Mouse (Mus musculus): ENCODE measurements around the gene Jak1. TPM values are rescaled to one million over a fixed set of nuclear protein-coding genes. Genes with fewer than 3 reads are reported as not detected.

Jak1 gene
- polyA plus RNA-seq, 1 experiment = 55.1 TPM

DNA sequence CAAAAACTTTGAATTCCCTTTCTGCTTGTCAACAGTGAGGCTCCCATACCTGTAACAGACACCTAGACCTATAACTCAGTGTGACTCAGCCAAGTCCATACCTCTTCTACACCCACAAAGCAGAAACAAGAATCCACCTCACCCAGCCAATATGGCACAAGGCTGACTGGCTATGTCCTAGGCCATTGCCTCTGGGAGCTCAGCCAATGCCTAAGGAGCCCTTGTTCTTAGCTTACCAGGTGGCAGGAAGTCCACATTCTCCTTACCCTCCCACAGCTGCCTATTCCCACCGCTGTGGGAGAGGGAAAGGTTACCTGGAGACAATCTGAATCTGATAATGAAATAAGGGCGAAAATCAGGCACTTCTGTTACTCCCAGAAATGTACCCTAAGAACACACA, 34.5 kb downstream of the Jak1 start:
- Histone ChIP-seq H3K4me1 (ENCODE audit: control insufficient read depth, insufficient read depth, low read length) (peaks cover 10% of the 10 kb centered on the region), H3K4me3 (replicated peaks; ENCODE audit: extremely low read depth, low read depth, low read length) (no peak overlapping the region)
- TF ChIP-seq CTCF (IDR thresholded peaks at IDR 0.05; ENCODE audit: insufficient read depth, low read length) (no peak), POLR2A (IDR thresholded peaks at IDR 0.05; ENCODE audit: borderline replicate concordance, extremely low read depth, low read depth, low read length) (no peak)
- no peak for DNase-seq
- 76% methylated on average over 2 of the region's 2 CpGs for WGBS

DNA sequence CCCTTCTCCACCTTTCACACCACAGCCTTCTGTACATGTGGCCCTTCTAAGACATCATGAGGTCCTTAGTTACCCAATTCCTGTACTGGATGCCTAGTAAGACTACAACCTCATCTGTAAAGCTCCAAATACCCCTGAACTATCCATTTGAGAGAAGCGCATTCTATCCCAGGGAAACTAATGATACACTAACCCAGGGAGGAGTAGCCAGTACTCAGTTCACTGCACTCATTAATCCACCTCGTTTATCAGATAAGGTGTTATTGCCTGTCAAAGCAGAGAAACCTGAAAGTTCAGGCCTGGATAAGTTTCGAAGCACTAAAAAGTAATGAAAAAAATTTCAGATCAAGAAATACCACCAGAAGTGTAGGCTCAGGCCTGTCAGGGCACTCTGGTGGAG, 37.7 kb downstream of the Jak1 start:
- WGBS = 84% methylated on average over 3 of the region's 3 CpGs

DNA sequence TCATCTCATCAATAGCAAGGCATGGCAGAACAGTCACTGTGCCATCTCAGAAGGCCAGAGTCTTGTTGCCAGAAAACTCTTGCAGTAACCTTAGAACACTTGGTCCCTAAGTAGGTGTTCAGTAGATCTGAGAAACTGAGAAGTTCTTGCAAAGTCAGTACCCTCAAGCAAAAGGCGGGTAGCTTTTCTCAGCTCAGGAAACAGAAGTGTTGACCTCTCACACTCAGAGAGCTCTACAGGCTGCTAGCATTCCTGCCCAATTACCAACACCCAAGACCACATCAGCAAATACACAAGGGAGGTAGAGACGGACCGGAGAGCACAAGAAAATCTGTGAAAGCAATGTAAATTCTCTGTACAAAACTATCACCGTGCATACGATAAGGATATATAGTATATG, 39.1 kb downstream of the Jak1 start:
- whole genome bisulfite sequencing = 68% methylated on average over 5 of the region's 5 CpGs
- peaks cover 31% of the 10 kb centered on the region for H3K4me1 ChIP-seq (ENCODE audit: control insufficient read depth, insufficient read depth, low read length)
- no peak for DNase-seq
- TF ChIP-seq POLR2A (IDR thresholded peaks at IDR 0.05; ENCODE audit: borderline replicate concordance, extremely low read depth, low read depth, low read length) (no peak), CTCF (IDR thresholded peaks at IDR 0.05; ENCODE audit: insufficient read depth, low read length) (no peak)
- H3K4me3 ChIP-seq (replicated peaks; ENCODE audit: extremely low read depth, low read depth, low read length) = no peak overlapping the region

More for the DNA sequence above, 37.7 kb downstream of the Jak1 start:
- TF ChIP-seq POLR2A (IDR thresholded peaks at IDR 0.05; ENCODE audit: borderline replicate concordance, extremely low read depth, low read depth, low read length) = no peak
- no peak for TF ChIP-seq CTCF (IDR thresholded peaks at IDR 0.05; ENCODE audit: insufficient read depth, low read length)
- DNase-seq = no peak
- H3K4me3 ChIP-seq (replicated peaks; ENCODE audit: extremely low read depth, low read depth, low read length) = no peak overlapping the region
- H3K4me1 ChIP-seq (ENCODE audit: control insufficient read depth, insufficient read depth, low read length) = peaks cover 23% of the 10 kb centered on the region

DNA sequence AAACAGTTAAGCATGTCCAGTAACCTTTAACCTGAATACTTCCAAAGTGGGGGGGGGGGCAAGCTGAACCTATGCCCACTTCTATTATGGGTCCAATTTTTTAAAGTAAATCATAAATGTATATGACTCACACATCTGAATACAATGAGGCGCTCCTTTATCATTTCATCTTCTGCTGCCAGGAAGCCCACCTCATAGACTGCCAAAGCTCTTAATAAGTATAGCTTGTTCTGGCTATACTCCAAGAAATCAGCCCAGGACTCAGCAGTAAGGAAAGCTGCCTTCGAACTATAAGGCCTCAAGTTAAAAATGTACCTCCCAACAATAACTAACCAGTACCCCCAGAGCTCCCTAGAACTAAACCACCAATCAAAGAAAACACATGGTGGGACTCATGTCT, 44.1 kb downstream of the Jak1 start:
- Histone ChIP-seq H3K4me3 (replicated peaks; ENCODE audit: extremely low read depth, low read depth, low read length) (no peak overlapping the region), H3K4me1 (ENCODE audit: control insufficient read depth, insufficient read depth, low read length) (peaks cover 56% of the 10 kb centered on the region)
- TF ChIP-seq CTCF (IDR thresholded peaks at IDR 0.05; ENCODE audit: insufficient read depth, low read length) = no peak
- TF ChIP-seq POLR2A (IDR thresholded peaks at IDR 0.05; ENCODE audit: borderline replicate concordance, extremely low read depth, low read depth, low read length) = no peak
- 42% methylated on average over 2 of the region's 2 CpGs for WGBS
- DNase-seq = no peak

DNA sequence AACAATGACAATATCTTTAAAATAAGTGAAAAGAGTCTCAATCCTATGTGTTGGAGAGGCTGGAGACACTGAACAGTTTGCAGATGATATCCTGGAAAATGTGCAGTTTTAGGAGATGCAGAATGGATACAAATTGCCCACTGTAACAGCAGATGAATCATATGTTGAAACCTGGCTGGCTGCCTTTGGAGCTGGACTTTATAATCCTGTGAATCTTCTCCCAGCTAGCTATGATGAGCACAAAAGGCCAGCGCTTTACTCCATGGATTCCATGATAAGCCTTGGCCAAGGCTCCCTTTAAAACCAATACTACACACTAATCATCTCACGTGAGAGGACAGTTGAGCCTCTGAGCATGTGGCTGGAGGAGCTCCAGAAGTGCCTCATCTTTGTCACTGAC, 45.2 kb downstream of the Jak1 start:
- no peak for DNase-seq
- WGBS = 63% methylated on average over 2 of the region's 2 CpGs
- Histone ChIP-seq H3K4me3 (replicated peaks; ENCODE audit: extremely low read depth, low read depth, low read length) (no peak overlapping the region), H3K4me1 (ENCODE audit: control insufficient read depth, insufficient read depth, low read length) (peaks cover 53% of the 10 kb centered on the region)
- no peak for TF ChIP-seq POLR2A (IDR thresholded peaks at IDR 0.05; ENCODE audit: borderline replicate concordance, extremely low read depth, low read depth, low read length)
- no peak for TF ChIP-seq CTCF (IDR thresholded peaks at IDR 0.05; ENCODE audit: insufficient read depth, low read length)

DNA sequence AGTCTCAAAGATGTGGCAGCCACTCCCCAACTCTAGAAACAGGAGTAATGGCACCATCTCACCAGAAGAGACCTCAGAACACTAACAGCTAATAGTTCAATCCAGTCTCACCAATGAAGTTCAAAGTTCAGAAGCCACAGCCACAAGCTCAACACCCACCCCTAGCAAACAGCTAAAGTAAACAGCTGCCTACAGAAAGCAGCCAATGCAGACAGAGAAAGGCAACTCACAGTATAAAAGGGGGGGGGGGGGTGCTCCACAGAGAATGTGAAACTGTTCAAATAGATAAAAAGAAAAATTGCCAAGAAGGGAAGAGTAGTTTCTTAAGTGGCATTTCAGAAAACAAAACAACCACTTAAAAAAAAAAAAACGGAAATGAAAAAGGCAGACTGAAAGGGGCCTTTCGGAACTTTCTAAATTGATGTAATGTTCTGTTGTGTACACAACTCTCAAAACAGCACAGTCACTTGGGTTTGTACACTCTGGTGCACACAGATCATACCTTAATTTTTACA, 48.0 kb downstream of the Jak1 start:
- WGBS = 26% methylated on average over 2 of the region's 2 CpGs
- TF ChIP-seq POLR2A (IDR thresholded peaks at IDR 0.05; ENCODE audit: borderline replicate concordance, extremely low read depth, low read depth, low read length) (no peak), CTCF (IDR thresholded peaks at IDR 0.05; ENCODE audit: insufficient read depth, low read length) (no peak)
- no peak for DNase-seq
- H3K4me3 ChIP-seq (replicated peaks; ENCODE audit: extremely low read depth, low read depth, low read length) = no peak overlapping the region
- peaks cover 38% of the 10 kb centered on the region for H3K4me1 ChIP-seq (ENCODE audit: control insufficient read depth, insufficient read depth, low read length)

DNA sequence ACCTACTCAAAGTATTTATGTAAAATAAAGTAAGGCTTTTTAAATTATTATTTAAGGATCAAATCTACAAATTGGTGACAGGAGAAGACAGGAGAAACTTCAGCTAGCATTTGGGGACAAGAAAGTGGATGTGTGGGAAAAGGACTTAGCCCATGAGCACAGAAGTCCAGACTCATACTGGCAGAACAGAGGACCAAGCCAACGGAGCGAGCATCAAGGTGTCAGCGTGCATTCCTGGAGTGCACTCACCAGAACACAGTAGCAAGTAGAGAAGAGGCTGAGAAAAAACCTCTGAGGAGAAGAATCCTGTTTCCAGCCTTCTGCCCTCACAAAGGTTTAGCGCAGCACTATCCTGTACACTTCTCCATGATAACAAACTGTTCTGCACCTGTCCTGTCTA, 48.8 kb downstream of the Jak1 start:
- 83% methylated on average over 4 of the region's 4 CpGs for WGBS
- no peak overlapping the region for H3K4me3 ChIP-seq (replicated peaks; ENCODE audit: extremely low read depth, low read depth, low read length)
- TF ChIP-seq POLR2A (IDR thresholded peaks at IDR 0.05; ENCODE audit: borderline replicate concordance, extremely low read depth, low read depth, low read length) = no peak
- TF ChIP-seq CTCF (IDR thresholded peaks at IDR 0.05; ENCODE audit: insufficient read depth, low read length) = no peak

DNA sequence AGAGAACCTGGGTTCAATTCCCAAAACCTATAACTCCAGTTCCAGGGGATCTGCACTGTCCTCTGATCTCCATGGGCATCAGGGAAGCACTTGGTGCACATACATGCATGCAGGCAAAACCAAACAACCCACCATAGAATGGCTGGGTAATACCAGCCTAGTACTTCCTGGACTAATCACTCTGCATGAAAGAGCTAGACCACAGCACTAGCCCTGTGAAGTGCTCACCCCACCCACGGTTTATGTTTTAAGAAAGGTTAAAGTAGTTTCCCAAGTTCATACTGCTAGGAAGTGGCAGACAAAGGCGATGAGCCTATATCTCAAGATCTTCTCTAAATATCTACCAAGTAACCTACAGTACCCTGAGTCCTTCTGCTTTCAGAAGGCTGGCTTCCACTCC, 51.6 kb downstream of the Jak1 start:
- no peak for TF ChIP-seq CTCF (IDR thresholded peaks at IDR 0.05; ENCODE audit: insufficient read depth, low read length)
- TF ChIP-seq POLR2A (IDR thresholded peaks at IDR 0.05; ENCODE audit: borderline replicate concordance, extremely low read depth, low read depth, low read length) = no peak
- WGBS = 55% methylated on average over 2 of the region's 2 CpGs
- H3K4me1 ChIP-seq (ENCODE audit: control insufficient read depth, insufficient read depth, low read length) = peaks cover 28% of the 10 kb centered on the region
- no peak overlapping the region for H3K4me3 ChIP-seq (replicated peaks; ENCODE audit: extremely low read depth, low read depth, low read length)
- no peak for DNase-seq

More for the DNA sequence above, 48.8 kb downstream of the Jak1 start:
- no peak for DNase-seq
- peaks cover 32% of the 10 kb centered on the region for H3K4me1 ChIP-seq (ENCODE audit: control insufficient read depth, insufficient read depth, low read length)

DNA sequence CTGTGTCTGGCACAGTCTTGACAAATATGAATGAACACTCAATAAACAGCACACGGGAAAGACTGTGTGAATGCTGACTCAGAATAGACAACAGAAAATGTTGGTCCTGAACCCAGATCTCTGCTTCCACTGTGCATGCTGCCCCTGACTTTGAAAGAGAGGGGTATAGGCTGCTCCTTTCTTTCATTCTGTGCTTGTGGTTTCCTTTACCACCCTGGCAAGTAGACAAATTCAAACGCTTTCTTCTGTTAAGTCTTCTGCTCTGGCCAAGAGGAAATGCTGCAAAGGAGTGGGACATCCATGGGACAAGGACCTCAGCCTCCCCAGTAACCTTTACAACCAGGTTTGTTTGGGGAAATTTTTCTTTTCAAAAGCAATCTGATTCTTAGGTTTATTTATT, 57.6 kb downstream of the Jak1 start:
- Histone ChIP-seq H3K4me1 (ENCODE audit: control insufficient read depth, insufficient read depth, low read length) (peaks cover 15% of the 10 kb centered on the region), H3K4me3 (replicated peaks; ENCODE audit: extremely low read depth, low read depth, low read length) (no peak overlapping the region)
- WGBS = 27% methylated on average over 2 of the region's 2 CpGs
- DNase-seq = no peak
- TF ChIP-seq CTCF (IDR thresholded peaks at IDR 0.05; ENCODE audit: insufficient read depth, low read length) (no peak), POLR2A (IDR thresholded peaks at IDR 0.05; ENCODE audit: borderline replicate concordance, extremely low read depth, low read depth, low read length) (no peak)

DNA sequence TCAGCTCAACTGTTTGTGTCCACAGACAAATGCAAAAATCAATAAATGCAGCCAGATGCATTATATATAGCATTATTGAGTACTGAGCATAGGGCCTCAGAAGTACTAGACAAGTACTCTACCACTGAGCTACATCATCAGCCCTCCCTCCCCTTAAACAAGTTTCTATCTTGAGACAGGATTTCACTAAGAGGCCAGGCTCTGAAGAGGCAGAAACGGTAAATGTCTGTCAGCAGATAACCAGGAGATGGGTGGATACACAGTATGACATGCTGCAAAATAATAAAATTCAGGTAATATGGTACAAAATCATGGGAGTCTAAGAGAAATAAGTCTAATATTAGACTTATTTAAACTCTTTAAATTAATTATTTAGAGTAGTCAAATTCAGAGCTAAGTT, 61.6 kb downstream of the Jak1 start:
- peaks cover 22% of the 10 kb centered on the region for H3K4me1 ChIP-seq (ENCODE audit: control insufficient read depth, insufficient read depth, low read length)
- TF ChIP-seq POLR2A (IDR thresholded peaks at IDR 0.05; ENCODE audit: borderline replicate concordance, extremely low read depth, low read depth, low read length) (no peak), CTCF (IDR thresholded peaks at IDR 0.05; ENCODE audit: insufficient read depth, low read length) (no peak)
- no peak overlapping the region for H3K4me3 ChIP-seq (replicated peaks; ENCODE audit: extremely low read depth, low read depth, low read length)
- 61% methylated on average over 1 of the region's 1 CpGs for WGBS
- DNase-seq = no peak

Measured in lung, adult 2 months (tissue).